Mouse (Mus musculus) lung, embryonic 15.5 days (tissue): Measurements from ENCODE around the gene Gm10322. TPM values are rescaled to one million over a fixed set of nuclear protein-coding genes. Genes with fewer than 3 reads are reported as not detected.

Experiments used
- ATAC-seq: fragments of 200-750 bp; cut with Nextera tagmentation; 2 replicates; pipeline ENCODE4 v1.8.0; 2017; ENCODE audit warnings: moderate number of reproducible peaks, borderline replicate concordance; ENCODE audit not compliant: low FRiP score, low TSS enrichment; ENCODE audit errors: extremely low read depth
- H3K27ac ChIP-seq: fragments of 300-500 bp; sonication (generic); 2 replicates; pipeline ENCODE4 v1.5.1; 2015; ENCODE audit warnings: moderate library complexity, mild to moderate bottlenecking, inconsistent platforms
- H3K27me3 ChIP-seq: fragments of 300-500 bp; sonication (generic); 2 replicates; pipeline ENCODE4 v1.6.1; 2015; ENCODE audit warnings: inconsistent platforms
- H3K36me3 ChIP-seq: fragments of 300-500 bp; sonication (generic); 2 replicates; pipeline ENCODE4 v1.6.1; 2015; ENCODE audit warnings: inconsistent platforms
- H3K4me1 ChIP-seq: fragments of 300-500 bp; sonication (generic); 2 replicates; pipeline ENCODE4 v1.6.1; 2015; ENCODE audit warnings: inconsistent platforms
- H3K4me2 ChIP-seq: fragments of 300-500 bp; sonication (generic); 2 replicates; pipeline ENCODE4 v1.6.1; 2015; ENCODE audit warnings: inconsistent platforms, mild to moderate bottlenecking, moderate library complexity
- H3K4me3 ChIP-seq: fragments of 300-500 bp; sonication (generic); 2 replicates; pipeline ENCODE4 v1.5.1; 2015; ENCODE audit warnings: mild to moderate bottlenecking, inconsistent platforms
- H3K9ac ChIP-seq: fragments of 300-500 bp; sonication (generic); 2 replicates; pipeline ENCODE4 v1.6.1; 2015; ENCODE audit warnings: inconsistent platforms
- H3K9me3 ChIP-seq: fragments of 300-500 bp; sonication (generic); 2 replicates; pipeline ENCODE4 v1.6.1; 2016; ENCODE audit warnings: inconsistent platforms
- WGBS: fragments of 180-500 bp; shearing (Covaris S2); methylation state at CpG from one replicate; pipeline ENCODE4 v1.1.7; 2015; 5-methylcytosine and 5-hydroxymethylcytosine counted together
- polyA plus RNA-seq: library from polyadenylated mRNA; unstranded; fragments of >200 nt; fragmentation: Nextera tagmentation; extraction: Ambion mirVana; gene quantifications from 2 replicates; pipeline ENCODE4 v1.2.1, GENCODE M21; 2015

The Gm10322 gene
- not detected in 2 replicates for polyA plus RNA-seq

- peak within 1 kb of the TSS; percentile 73 for H3K4me3 ChIP-seq
- peak within 1 kb of the TSS; percentile 82 for H3K4me2 ChIP-seq
- WGBS, result under 1% methylated on average over 50 of the region's 51 CpGs
- H3K4me1 ChIP-seq, result peaks cover 15% of the 10 kb centered on the region
- no peaks in the 10 kb centered on the region for H3K9me3 ChIP-seq
- H3K9ac ChIP-seq, result peak within 1 kb of the TSS; percentile 75
- H3K27me3 ChIP-seq, result no peaks in the 10 kb centered on the region
- peak within 1 kb of the TSS; percentile 79 for H3K27ac ChIP-seq
- H3K36me3 ChIP-seq, result no peaks in the 10 kb centered on the region
- peak; percentile 79 for ATAC-seq
Observed at GRCm38 (mm10) chr10:59615981-59616520, at the start of gene Gm10322. TSS of gene Gm10322 (plus strand) at chr10:59616063.

GRCm38 (mm10) chr10:59566968-59567367 lies 48.9 kb upstream of the Gm10322 start:
- Histone ChIP-seq H3K36me3 (no peaks in the 10 kb centered on the region), H3K9me3 (no peaks in the 10 kb centered on the region), H3K4me3 (no peak overlapping the region), H3K4me1 (peaks cover 27% of the 10 kb centered on the region), H3K27me3 (no peaks in the 10 kb centered on the region), H3K4me2 (no peak overlapping the region), H3K27ac (no peak overlapping the region), H3K9ac (no peak overlapping the region)
- ATAC-seq, result no peak
- WGBS, result 84% methylated on average over 13 of the region's 13 CpGs

GRCm38 (mm10) chr10:59568665-59569480 lies 47.0 kb upstream of the Gm10322 start:
- Histone ChIP-seq H3K36me3 (no peaks in the 10 kb centered on the region), H3K4me2 (no peak overlapping the region), H3K9ac (no peak overlapping the region), H3K4me1 (peaks cover 27% of the 10 kb centered on the region), H3K4me3 (no peak overlapping the region), H3K9me3 (peaks cover 5% of the 10 kb centered on the region; the same call in 1 of the 2 replicates), H3K27ac (no peak overlapping the region), H3K27me3 (no peaks in the 10 kb centered on the region)
- 71% methylated on average over 10 of the region's 10 CpGs for whole genome bisulfite sequencing
- no peak for ATAC-seq

- Histone ChIP-seq H3K36me3 (no peaks in the 10 kb centered on the region), H3K4me3 (no peak overlapping the region), H3K27ac (no peak overlapping the region), H3K9me3 (peaks cover 5% of the 10 kb centered on the region; the same call in 1 of the 2 replicates), H3K9ac (no peak overlapping the region), H3K4me1 (peaks cover 27% of the 10 kb centered on the region), H3K4me2 (no peak overlapping the region), H3K27me3 (no peaks in the 10 kb centered on the region)
- ATAC-seq, result no peak
- WGBS, result 73% methylated on average over 1 of the region's 1 CpGs
Observed at GRCm38 (mm10) chr10:59569481-59569869, 46.4 kb upstream of the Gm10322 start.

GRCm38 (mm10) chr10:59570360-59570759 lies 45.5 kb upstream of the Gm10322 start:
- Histone ChIP-seq H3K4me1 (peaks cover 24% of the 10 kb centered on the region), H3K27me3 (no peaks in the 10 kb centered on the region), H3K36me3 (no peaks in the 10 kb centered on the region), H3K9ac (no peak overlapping the region), H3K27ac (peak overlapping the region; percentile 24; the same call in 1 of the 2 replicates), H3K4me2 (no peak overlapping the region), H3K4me3 (no peak overlapping the region), H3K9me3 (peaks cover 5% of the 10 kb centered on the region; the same call in 1 of the 2 replicates)
- WGBS, result 67% methylated on average over 6 of the region's 6 CpGs
- no peak for ATAC-seq

- no peaks in the 10 kb centered on the region for H3K27me3 ChIP-seq
- WGBS, result 42% methylated on average over 2 of the region's 2 CpGs
- H3K4me2 ChIP-seq, result no peak overlapping the region
- no peak overlapping the region for H3K4me3 ChIP-seq
- peaks cover 5% of the 10 kb centered on the region; the same call in 1 of the 2 replicates for H3K9me3 ChIP-seq
- peak overlapping the region; percentile 2; the same call in 1 of the 2 replicates for H3K27ac ChIP-seq
- H3K4me1 ChIP-seq, result peaks cover 20% of the 10 kb centered on the region
- no peak for ATAC-seq
- no peak overlapping the region for H3K9ac ChIP-seq
- no peaks in the 10 kb centered on the region for H3K36me3 ChIP-seq
Observed at GRCm38 (mm10) chr10:59570780-59571179, 45.1 kb upstream of the Gm10322 start.

- Histone ChIP-seq H3K27ac (peak overlapping the region; percentile 11; the same call in 1 of the 2 replicates), H3K9ac (no peak overlapping the region), H3K9me3 (peaks cover 5% of the 10 kb centered on the region; the same call in 1 of the 2 replicates), H3K4me3 (no peak overlapping the region), H3K4me2 (no peak overlapping the region), H3K27me3 (no peaks in the 10 kb centered on the region), H3K4me1 (peaks cover 16% of the 10 kb centered on the region), H3K36me3 (no peaks in the 10 kb centered on the region)
- no peak for ATAC-seq
- WGBS, result 75% methylated on average over 4 of the region's 4 CpGs
Observed at GRCm38 (mm10) chr10:59571273-59571672, 44.6 kb upstream of the Gm10322 start.

GRCm38 (mm10) chr10:59571964-59572363 lies 43.9 kb upstream of the Gm10322 start:
- H3K36me3 ChIP-seq, result no peaks in the 10 kb centered on the region
- H3K4me3 ChIP-seq, result no peak overlapping the region
- H3K27me3 ChIP-seq, result no peaks in the 10 kb centered on the region
- peaks cover 5% of the 10 kb centered on the region; the same call in 1 of the 2 replicates for H3K9me3 ChIP-seq
- H3K4me1 ChIP-seq, result peaks cover 22% of the 10 kb centered on the region
- no peak overlapping the region for H3K4me2 ChIP-seq
- H3K9ac ChIP-seq, result no peak overlapping the region
- ATAC-seq, result peak; percentile 66
- WGBS, result 57% methylated on average over 5 of the region's 5 CpGs
- peak overlapping the region; percentile 11 for H3K27ac ChIP-seq

- H3K4me3 ChIP-seq, result no peak overlapping the region
- no peak for ATAC-seq
- peaks cover 5% of the 10 kb centered on the region; the same call in 1 of the 2 replicates for H3K9me3 ChIP-seq
- peak overlapping the region; percentile 83; the same call in 1 of the 2 replicates for H3K27ac ChIP-seq
- no peak overlapping the region for H3K4me2 ChIP-seq
- H3K4me1 ChIP-seq, result peaks cover 27% of the 10 kb centered on the region
- H3K36me3 ChIP-seq, result no peaks in the 10 kb centered on the region
- WGBS, result 34% methylated on average over 5 of the region's 5 CpGs
- H3K27me3 ChIP-seq, result no peaks in the 10 kb centered on the region
- H3K9ac ChIP-seq, result no peak overlapping the region
Observed at GRCm38 (mm10) chr10:59576305-59576704, 39.6 kb upstream of the Gm10322 start.

GRCm38 (mm10) chr10:59577871-59578801 lies 37.7 kb upstream of the Gm10322 start:
- Histone ChIP-seq H3K4me1 (peaks cover 23% of the 10 kb centered on the region), H3K9me3 (peaks cover 2% of the 10 kb centered on the region; the same call in 1 of the 2 replicates), H3K4me3 (no peak overlapping the region), H3K9ac (no peak overlapping the region), H3K27me3 (no peaks in the 10 kb centered on the region), H3K36me3 (no peaks in the 10 kb centered on the region), H3K4me2 (peak overlapping the region; percentile 21; the same call in 1 of the 2 replicates), H3K27ac (peak overlapping the region; percentile 83)
- 46% methylated on average over 12 of the region's 12 CpGs for WGBS
- peak; percentile 64; the same call in 1 of the 2 replicates for ATAC-seq

GRCm38 (mm10) chr10:59579645-59580044 lies 36.2 kb upstream of the Gm10322 start:
- no peak overlapping the region for H3K4me3 ChIP-seq

More at GRCm38 (mm10) chr10:59579645-59580044, 36.2 kb upstream of the Gm10322 start:
- WGBS, result 76% methylated on average over 3 of the region's 3 CpGs
- no peaks in the 10 kb centered on the region for H3K9me3 ChIP-seq
- H3K27ac ChIP-seq, result no peak overlapping the region
- H3K27me3 ChIP-seq, result no peaks in the 10 kb centered on the region
- H3K9ac ChIP-seq, result no peak overlapping the region
- H3K36me3 ChIP-seq, result no peaks in the 10 kb centered on the region
- no peak overlapping the region for H3K4me2 ChIP-seq
- ATAC-seq, result no peak
- peaks cover 23% of the 10 kb centered on the region for H3K4me1 ChIP-seq
